Mouse (Mus musculus) yolk sac, embryonic 10.5 days (tissue): ENCODE data around the gene B020004J07Rik.
A peak's percentile ranks its signal among the peaks of the same experiment; 100 is the strongest.
"Not testable (repeated sequence)": the region's sequence is repeated elsewhere in the genome, so short reads cannot be mapped to it uniquely, and the experiment has no call there.

Experiments
- DNase-seq: peaks from one replicate; pipeline ENCODE4 v3.0.0-alpha.2; 2017; ENCODE audit warnings: low spot score

Gene B020004J07Rik

DNA sequence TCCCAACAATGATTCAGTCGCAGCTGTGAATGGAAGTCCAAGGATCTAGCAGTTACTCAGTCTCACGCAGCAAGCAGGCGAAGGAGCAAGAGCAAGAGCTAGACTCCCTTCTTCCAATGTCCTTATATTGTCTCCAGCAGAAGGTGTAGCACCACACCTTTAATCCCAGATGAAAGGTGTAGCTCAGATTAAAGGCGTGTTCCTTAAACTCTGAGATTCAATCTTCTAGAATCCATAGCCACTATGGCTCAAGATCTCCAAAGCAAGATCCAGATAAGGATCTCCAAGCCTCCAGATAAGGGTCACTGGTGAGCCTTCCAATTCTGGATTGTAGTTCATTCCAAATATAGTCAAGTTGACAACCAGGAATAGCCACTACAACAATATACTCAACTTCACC is at the start of gene B020004J07Rik:
TSS of gene B020004J07Rik (minus strand) at position 101 of the 400 bp plus-strand sequence.
- not testable (repeated sequence) for DNase-seq

DNA sequence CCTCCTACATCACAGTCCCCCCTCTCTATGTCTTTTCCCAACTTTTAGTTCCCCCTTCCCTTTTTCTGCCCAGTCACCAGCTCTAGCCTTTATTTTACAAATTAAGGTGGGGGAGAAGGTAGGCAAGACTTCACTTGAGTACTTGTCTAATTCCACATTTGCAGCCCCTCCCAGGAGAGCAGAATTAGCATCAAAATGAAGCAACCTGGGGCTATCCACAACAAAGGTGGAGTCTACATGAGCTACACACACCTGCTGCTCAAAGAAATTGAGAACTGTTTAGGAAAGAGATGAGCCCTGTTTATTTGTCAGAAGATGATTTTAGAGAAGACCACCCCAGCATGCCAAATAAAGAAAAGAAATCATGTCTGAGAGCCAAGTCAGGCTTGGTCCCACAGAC is 45.6 kb upstream of the B020004J07Rik start:
- no peak for DNase-seq

DNA sequence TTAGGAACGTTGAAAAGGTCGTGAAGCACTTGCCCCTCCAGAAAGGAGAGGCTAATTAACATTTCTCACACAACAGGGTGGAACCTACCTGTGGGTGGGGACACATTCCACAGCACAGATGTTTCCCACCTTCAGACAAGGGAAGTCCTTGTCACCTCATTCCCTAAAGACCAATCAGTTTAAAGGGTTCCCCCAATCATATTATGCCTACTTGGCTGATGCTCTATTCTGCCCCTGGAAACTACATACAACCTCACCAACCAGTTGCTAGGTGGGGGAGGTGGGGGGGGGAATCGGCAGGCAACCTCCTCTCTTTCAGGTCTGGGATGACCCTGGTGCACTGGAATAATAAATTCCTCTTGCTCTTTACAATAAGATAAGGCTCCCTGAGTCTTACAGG is 39.8 kb upstream of the B020004J07Rik start:
- DNase-seq, result no peak

GRCm38 (mm10) chr4:101875687-101876086 is 31.9 kb upstream of the B020004J07Rik start:
- DNase-seq, result not testable (repeated sequence)

DNA sequence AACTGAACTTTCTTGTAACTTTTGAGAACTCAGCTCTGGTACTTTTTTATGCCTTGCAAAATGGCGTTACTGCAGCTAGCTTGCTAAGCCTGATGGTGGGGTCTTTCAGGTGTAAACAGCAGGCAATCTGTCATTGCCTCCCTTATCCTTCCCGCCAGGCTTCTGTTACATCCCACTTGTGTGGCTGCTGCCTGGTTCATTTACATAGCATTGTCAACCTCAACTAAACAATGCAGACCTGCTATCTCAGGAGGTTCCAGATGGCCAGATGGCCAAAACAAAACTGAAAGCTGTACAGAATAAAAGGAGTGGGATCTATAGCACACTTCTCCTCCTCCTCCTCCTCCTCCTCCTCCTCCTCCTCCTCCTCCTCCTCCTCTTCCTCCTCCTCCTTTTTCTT is 28.2 kb upstream of the B020004J07Rik start:
- DNase-seq, result not testable (repeated sequence)

GRCm38 (mm10) chr4:101862289-101862688 is 18.5 kb upstream of the B020004J07Rik start:
- DNase-seq, result no peak

- DNase-seq, result peak; percentile 23
Measured at GRCm38 (mm10) chr4:101860873-101861272, 17.1 kb upstream of the B020004J07Rik start.

- no peak for DNase-seq
Measured at GRCm38 (mm10) chr4:101850908-101851307, 7.1 kb upstream of the B020004J07Rik start.
